Mouse (Mus musculus) liver, embryonic 14.5 days (tissue): Measurements from ENCODE around the gene Ap3b1. TPM values are rescaled to one million over a fixed set of nuclear protein-coding genes. Genes with fewer than 3 reads are reported as not detected.

Source experiments
- ATAC-seq: fragments of 200-750 bp; cut with Nextera tagmentation; 2 replicates; pipeline ENCODE4 v1.8.0; 2017; ENCODE audit warnings: moderate number of reproducible peaks, mild to moderate bottlenecking, moderate library complexity; ENCODE audit not compliant: insufficient read depth
- DNase-seq, 3 experiments: peaks; one replicate each; pipeline ENCODE4 v3.0.0-alpha.2; 2012 to 2013; ENCODE audit warnings: low read depth in 3 of 3, low spot score in 3 of 3
- H3K27ac ChIP-seq: fragments of 300-500 bp; sonication (generic); 2 replicates; pipeline ENCODE4 v1.5.1; 2014; ENCODE audit warnings: moderate library complexity, mild to moderate bottlenecking, control low read depth, inconsistent platforms
- H3K27me3 ChIP-seq: fragments of 300-500 bp; sonication (generic); 2 replicates; pipeline ENCODE4 v1.6.1; 2014; ENCODE audit warnings: mild to moderate bottlenecking, low read length, moderate library complexity; ENCODE audit not compliant: control insufficient read depth, insufficient read depth
- H3K36me3 ChIP-seq: fragments of 300-500 bp; sonication (generic); replicated peaks from 2 replicates; pipeline ENCODE4 v1.6.1; 2014; ENCODE audit warnings: low read depth; ENCODE audit not compliant: control insufficient read depth, insufficient read depth
- H3K4me1 ChIP-seq, 2 experiments: fragments of 200-500 bp in 1 of 2; fragments of 300-500 bp in 1 of 2; sonication (generic) in 1 of 2; replicated peaks; 2 replicates each; pipeline ENCODE4 v1.6.1; 2012 to 2014; ENCODE audit warnings: antibody characterized with exemption in 1 of 2, inconsistent platforms in 1 of 2, low read length in 1 of 2; ENCODE audit not compliant: control insufficient read depth in 2 of 2, insufficient read depth in 2 of 2
- H3K4me2 ChIP-seq: fragments of 300-500 bp; sonication (generic); 2 replicates; pipeline ENCODE4 v1.6.1; 2014; ENCODE audit warnings: low read depth, mild to moderate bottlenecking, control low read depth, moderate library complexity
- H3K4me3 ChIP-seq, 2 experiments: fragments of 200-500 bp in 1 of 2; fragments of 300-500 bp in 1 of 2; sonication (generic) in 1 of 2; 2 replicates each; pipeline ENCODE4 v1.5.1; 2012 to 2014; ENCODE audit warnings: low read depth in 2 of 2, low read length in 2 of 2, mild to moderate bottlenecking in 2 of 2, control low read depth in 1 of 2, inconsistent platforms in 1 of 2, moderate library complexity in 1 of 2; ENCODE audit not compliant: insufficient read depth in 1 of 2
- H3K9ac ChIP-seq: fragments of 300-500 bp; sonication (generic); replicated peaks from 2 replicates; pipeline ENCODE4 v1.6.1; 2014; ENCODE audit warnings: mild to moderate bottlenecking, control low read depth, moderate library complexity
- H3K9me3 ChIP-seq: fragments of 300-500 bp; sonication (generic); 2 replicates; pipeline ENCODE4 v1.6.1; 2016; ENCODE audit warnings: low read length, mixed read lengths; ENCODE audit not compliant: control insufficient read depth
- CTCF ChIP-seq: IDR thresholded peaks from 2 replicates; pipeline ENCODE4 v1.5.1; 2016; ENCODE audit warnings: antibody characterized with exemption, low read depth, control low read depth
- EP300 ChIP-seq: IDR thresholded peaks from 2 replicates; pipeline ENCODE4 v1.6.1; 2016; ENCODE audit warnings: antibody characterized with exemption, low read depth
- WGBS: fragments of 180-500 bp; shearing (Covaris S2); extraction: QIAGEN DNeasy Blood & Tissue Kit; methylation state at CpG from one replicate; pipeline ENCODE4 v1.1.7; 2014; ENCODE audit not compliant: insufficient replicate concordance; 5-methylcytosine and 5-hydroxymethylcytosine counted together
- polyA plus RNA-seq, 2 experiments: library from polyadenylated mRNA; depleted of rRNA in 1 of 2; stranded (reverse) in 1 of 2; unstranded in 1 of 2; fragments of >200 nt; fragmentation: Nextera tagmentation in 1 of 2; extraction: Ambion mirVana in 1 of 2; gene quantifications; 2 replicates each; pipeline versions ENCODE4 v1.2.1 to v1.2.3; 2012 to 2014

Gene Ap3b1
- polyA plus RNA-seq, 2 experiments: 16.1 to 16.8 TPM

- WGBS: 77% methylated on average over 3 of the region's 3 CpGs
- Histone ChIP-seq H3K9ac (no peak overlapping the region), H3K27me3 (no peaks in the 10 kb centered on the region), H3K4me1 (no peaks in the 10 kb centered on the region), H3K36me3 (no peaks in the 10 kb centered on the region; the same call in 1 of the 2 replicates), H3K27ac (no peak overlapping the region), H3K9me3 (no peaks in the 10 kb centered on the region), H3K4me2 (no peak overlapping the region), H3K4me3 (no peak overlapping the region)
- TF ChIP-seq CTCF (no peak), EP300 (no peak)
- DNase-seq (no peak), ATAC-seq (no peak)
Observed at GRCm38 (mm10) chr13:94490684-94491083, 131.9 kb downstream of the Ap3b1 start.

- WGBS: 81% methylated on average over 8 of the region's 8 CpGs
- no peaks in the 10 kb centered on the region; the same call in 1 of the 2 replicates for H3K36me3 ChIP-seq
- no peak overlapping the region for H3K27ac ChIP-seq
- no peak overlapping the region for H3K4me2 ChIP-seq
- no peaks in the 10 kb centered on the region for H3K9me3 ChIP-seq
- H3K4me1 ChIP-seq: no peaks in the 10 kb centered on the region
- no peak overlapping the region for H3K4me3 ChIP-seq
- H3K9ac ChIP-seq: no peak overlapping the region
- DNase-seq (no peak), ATAC-seq (no peak)
- TF ChIP-seq EP300: no peak
- no peak for TF ChIP-seq CTCF
- H3K27me3 ChIP-seq: no peaks in the 10 kb centered on the region
Observed at GRCm38 (mm10) chr13:94491159-94491558, 132.4 kb downstream of the Ap3b1 start.

GRCm38 (mm10) chr13:94497521-94497920, 138.8 kb downstream of the Ap3b1 start:
- Histone ChIP-seq H3K36me3 (no peaks in the 10 kb centered on the region; the same call in 1 of the 2 replicates), H3K4me1 (no peaks in the 10 kb centered on the region), H3K27ac (no peak overlapping the region), H3K9me3 (no peaks in the 10 kb centered on the region), H3K27me3 (no peaks in the 10 kb centered on the region), H3K9ac (no peak overlapping the region), H3K4me2 (no peak overlapping the region), H3K4me3 (no peak overlapping the region)
- ATAC-seq (no peak), DNase-seq (no peak)
- 84% methylated on average over 3 of the region's 3 CpGs for WGBS
- no peak for TF ChIP-seq EP300
- no peak for TF ChIP-seq CTCF

- 70% methylated on average over 3 of the region's 3 CpGs for WGBS
- Histone ChIP-seq H3K27me3 (no peaks in the 10 kb centered on the region), H3K9ac (no peak overlapping the region), H3K4me2 (no peak overlapping the region), H3K9me3 (no peaks in the 10 kb centered on the region), H3K4me3 (no peak overlapping the region), H3K36me3 (no peaks in the 10 kb centered on the region), H3K27ac (no peak overlapping the region), H3K4me1 (no peaks in the 10 kb centered on the region)
- ATAC-seq (no peak), DNase-seq (no peak)
- TF ChIP-seq CTCF (no peak), EP300 (no peak)
Observed at GRCm38 (mm10) chr13:94506411-94506810, 147.7 kb downstream of the Ap3b1 start.

GRCm38 (mm10) chr13:94508344-94508743, 149.6 kb downstream of the Ap3b1 start:
- 88% methylated on average over 8 of the region's 8 CpGs for WGBS
- ATAC-seq (no peak), DNase-seq (no peak)

More at GRCm38 (mm10) chr13:94508344-94508743, 149.6 kb downstream of the Ap3b1 start:
- Histone ChIP-seq H3K27me3 (no peaks in the 10 kb centered on the region), H3K9ac (no peak overlapping the region), H3K4me2 (no peak overlapping the region), H3K9me3 (no peaks in the 10 kb centered on the region), H3K4me3 (no peak overlapping the region), H3K4me1 (peaks cover 0 to 10% of the 10 kb centered on the region in 2 experiments; a peak in 3 of 4 replicates), H3K36me3 (no peaks in the 10 kb centered on the region), H3K27ac (no peak overlapping the region)
- TF ChIP-seq CTCF (no peak), EP300 (no peak)
